Mouse (Mus musculus): ENCODE results near the gene Diablo. TPM values are rescaled to one million over a fixed set of nuclear protein-coding genes. Genes with fewer than 3 reads are reported as not detected.
A peak's percentile ranks its signal among the peaks of the same experiment; 100 is the strongest.

Gene Diablo
- polyA plus RNA-seq, 1 experiment from 2014 or later = 125 TPM

DNA sequence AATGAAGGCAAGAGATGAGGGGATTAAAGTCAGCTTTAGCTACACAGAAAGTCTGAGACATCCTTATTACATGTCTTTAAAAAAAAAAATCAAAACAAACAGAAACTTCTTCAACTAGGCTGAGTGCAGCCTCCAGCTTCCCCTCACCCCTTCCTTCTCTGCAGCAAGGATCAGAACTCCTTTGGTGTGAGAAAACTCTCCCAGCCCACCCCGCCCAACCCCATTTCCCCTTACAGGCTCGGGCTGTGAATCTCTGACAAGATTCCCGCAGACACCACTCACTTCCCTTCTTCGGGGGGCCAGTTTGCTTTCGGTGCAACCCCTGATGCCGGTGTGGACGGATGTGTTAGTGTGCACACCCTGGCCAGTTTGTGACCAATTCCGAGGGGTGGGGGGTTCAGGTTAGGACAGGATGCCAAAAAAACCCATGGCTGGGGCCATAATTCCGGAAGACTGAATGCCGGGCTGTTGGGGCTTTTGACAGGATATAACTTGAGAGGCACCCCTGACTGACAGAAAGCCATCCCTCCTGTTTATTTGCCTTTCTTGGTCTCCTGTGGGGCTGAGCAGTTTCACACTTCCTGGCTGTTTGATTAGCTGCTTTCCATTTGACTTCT, 53.1 kb downstream of the Diablo start:
- H3K4me1 ChIP-seq (ENCODE audit: insufficient read depth, low read length) = no peaks in the 10 kb centered on the region
- no peak overlapping the region for H3K27ac ChIP-seq (ENCODE audit: low read length)
- ATAC-seq (ENCODE audit: low FRiP score, low TSS enrichment) = no peak
- no peaks in the 10 kb centered on the region for H3K27me3 ChIP-seq (ENCODE audit: insufficient read depth, low read length)
- H3K9me3 ChIP-seq (ENCODE audit: low read length) = no peaks in the 10 kb centered on the region
- H3K4me3 ChIP-seq (ENCODE audit: low read length) = peak overlapping the region; percentile 22; the same call in 1 of the 2 replicates
- no peak overlapping the region for H3K9ac ChIP-seq (replicated peaks; ENCODE audit: low read length)
- H3K4me2 ChIP-seq (replicated peaks; ENCODE audit: low read depth, low read length) = peak overlapping the region; percentile 41
- 8% methylated on average over 10 of the region's 10 CpGs for WGBS
- H3K36me3 ChIP-seq (ENCODE audit: insufficient read depth, low read length) = no peaks in the 10 kb centered on the region

DNA sequence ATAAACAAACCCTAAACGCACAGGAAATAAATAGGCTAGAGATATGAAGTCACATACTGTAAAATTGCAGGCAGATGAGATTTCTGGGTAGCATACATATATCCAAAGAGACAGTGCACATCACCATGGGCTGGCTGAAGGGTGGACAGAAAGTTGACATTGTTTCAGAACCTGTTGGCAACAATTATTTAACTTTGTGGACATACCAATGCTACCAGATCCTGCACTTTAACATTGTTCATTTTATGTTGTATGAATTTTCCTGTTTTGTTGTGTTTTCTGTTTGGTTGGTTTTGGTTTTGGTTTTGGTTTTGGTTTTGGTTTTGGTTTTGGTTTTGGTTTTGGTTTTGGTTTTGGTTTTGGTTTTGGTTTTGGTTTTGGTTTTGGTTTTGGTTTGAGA, 59.3 kb downstream of the Diablo start:
- no peaks in the 10 kb centered on the region for H3K36me3 ChIP-seq (ENCODE audit: insufficient read depth, low read length)
- ATAC-seq (ENCODE audit: low FRiP score, low TSS enrichment) = no peak
- H3K9ac ChIP-seq (replicated peaks; ENCODE audit: low read length) = no peak overlapping the region
- 97% methylated on average over 1 of the region's 1 CpGs for WGBS
- H3K9me3 ChIP-seq (ENCODE audit: low read length) = no peaks in the 10 kb centered on the region
- no peak overlapping the region for H3K27ac ChIP-seq (ENCODE audit: low read length)
- no peaks in the 10 kb centered on the region for H3K4me1 ChIP-seq (ENCODE audit: insufficient read depth, low read length)
- no peaks in the 10 kb centered on the region for H3K27me3 ChIP-seq (ENCODE audit: insufficient read depth, low read length)
- no peak overlapping the region for H3K4me2 ChIP-seq (replicated peaks; ENCODE audit: low read depth, low read length)
- H3K4me3 ChIP-seq (ENCODE audit: low read length) = no peak overlapping the region

DNA sequence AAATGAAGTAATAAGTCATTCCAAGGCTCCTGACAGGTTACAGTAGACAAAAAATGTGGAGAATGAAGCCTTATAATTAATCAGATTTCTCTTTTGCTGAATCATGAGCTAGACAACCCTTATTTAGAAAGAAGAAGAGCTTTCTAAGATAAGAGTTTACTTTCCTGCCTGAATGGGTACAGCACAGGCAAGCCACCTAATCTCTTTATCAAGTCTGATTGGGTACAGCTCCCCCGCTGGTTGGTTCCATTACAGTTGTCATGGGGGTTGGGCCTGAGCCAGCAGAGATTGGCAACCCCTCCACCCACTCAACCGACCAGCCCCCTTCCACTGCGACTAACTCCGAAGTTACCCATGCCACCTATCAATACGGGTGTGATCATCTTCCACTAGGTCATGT, 62.6 kb downstream of the Diablo start:
- no peak overlapping the region for H3K4me2 ChIP-seq (replicated peaks; ENCODE audit: low read depth, low read length)
- no peaks in the 10 kb centered on the region for H3K27me3 ChIP-seq (ENCODE audit: insufficient read depth, low read length)
- no peak overlapping the region for H3K27ac ChIP-seq (ENCODE audit: low read length)
- 64% methylated on average over 5 of the region's 5 CpGs for WGBS
- no peak overlapping the region for H3K9ac ChIP-seq (replicated peaks; ENCODE audit: low read length)
- no peaks in the 10 kb centered on the region for H3K9me3 ChIP-seq (ENCODE audit: low read length)
- H3K4me3 ChIP-seq (ENCODE audit: low read length) = no peak overlapping the region
- ATAC-seq (ENCODE audit: low FRiP score, low TSS enrichment) = no peak
- H3K4me1 ChIP-seq (ENCODE audit: insufficient read depth, low read length) = no peaks in the 10 kb centered on the region
- peaks cover under 1% of the 10 kb centered on the region; the same call in 1 of the 2 replicates for H3K36me3 ChIP-seq (ENCODE audit: insufficient read depth, low read length)

Small RNA genes lying within 50 kb of the gene (microRNA-seq; reads per million reads assigned to microRNA genes)
- 1.9 reads per million, percentile 7 among the genes with 10 or more reads in this experiment for gene Mir7647

Other genes with a start within 250 kb of the Diablo start
- 40.0 and 47.9 TPM in 2 replicates for gene Bcl7a, start 180.3 kb downstream of the Diablo start, polyA plus RNA-seq (2015; fragmentation: Nextera tagmentation; extraction: Ambion mirVana)
- 17.4 and 21.1 TPM in 2 replicates for gene Mlxip, start 129.4 kb downstream of the Diablo start, polyA plus RNA-seq (2015; fragmentation: Nextera tagmentation; extraction: Ambion mirVana)
- gene Lrrc43, start 34.9 kb downstream of the Diablo start, polyA plus RNA-seq (2015; fragmentation: Nextera tagmentation; extraction: Ambion mirVana) = not detected in 2 replicates
- not detected in 2 replicates for gene Il31, start 34.7 kb downstream of the Diablo start, polyA plus RNA-seq (2015; fragmentation: Nextera tagmentation; extraction: Ambion mirVana)
- gene B3gnt4, start 13.7 kb downstream of the Diablo start, polyA plus RNA-seq (2015; fragmentation: Nextera tagmentation; extraction: Ambion mirVana) = 0.21 and 0.89 TPM in 2 replicates
- gene Gm49027, start 1.3 kb upstream of the Diablo start, polyA plus RNA-seq (2015; fragmentation: Nextera tagmentation; extraction: Ambion mirVana) = 0.61 and 1.3 TPM in 2 replicates
- 30.2 and 33.1 TPM in 2 replicates for gene Vps33a, start 48.9 kb upstream of the Diablo start, polyA plus RNA-seq (2015; fragmentation: Nextera tagmentation; extraction: Ambion mirVana)
- 30.1 and 30.5 TPM in 2 replicates for gene Clip1, start 160.4 kb upstream of the Diablo start, polyA plus RNA-seq (2015; fragmentation: Nextera tagmentation; extraction: Ambion mirVana)
- gene Zcchc8, start 196.9 kb upstream of the Diablo start, polyA plus RNA-seq (2015; fragmentation: Nextera tagmentation; extraction: Ambion mirVana) = 69.3 and 78.6 TPM in 2 replicates
- 105 and 123 TPM in 2 replicates for gene Rsrc2, start 225.2 kb upstream of the Diablo start, polyA plus RNA-seq (2015; fragmentation: Nextera tagmentation; extraction: Ambion mirVana)
- gene Kntc1, start 225.5 kb upstream of the Diablo start, polyA plus RNA-seq (2015; fragmentation: Nextera tagmentation; extraction: Ambion mirVana) = 26.4 and 34.9 TPM in 2 replicates

Measured in kidney, embryonic 16.5 days (tissue).